Mouse (Mus musculus): Measurements from ENCODE around the gene Ccdc125. TPM values are rescaled to one million over a fixed set of nuclear protein-coding genes. Genes with fewer than 3 reads are reported as not detected.

Gene Ccdc125
- polyA plus RNA-seq (2012; rRNA removed) = 0.75 and 0.84 TPM in 2 replicates

DNA sequence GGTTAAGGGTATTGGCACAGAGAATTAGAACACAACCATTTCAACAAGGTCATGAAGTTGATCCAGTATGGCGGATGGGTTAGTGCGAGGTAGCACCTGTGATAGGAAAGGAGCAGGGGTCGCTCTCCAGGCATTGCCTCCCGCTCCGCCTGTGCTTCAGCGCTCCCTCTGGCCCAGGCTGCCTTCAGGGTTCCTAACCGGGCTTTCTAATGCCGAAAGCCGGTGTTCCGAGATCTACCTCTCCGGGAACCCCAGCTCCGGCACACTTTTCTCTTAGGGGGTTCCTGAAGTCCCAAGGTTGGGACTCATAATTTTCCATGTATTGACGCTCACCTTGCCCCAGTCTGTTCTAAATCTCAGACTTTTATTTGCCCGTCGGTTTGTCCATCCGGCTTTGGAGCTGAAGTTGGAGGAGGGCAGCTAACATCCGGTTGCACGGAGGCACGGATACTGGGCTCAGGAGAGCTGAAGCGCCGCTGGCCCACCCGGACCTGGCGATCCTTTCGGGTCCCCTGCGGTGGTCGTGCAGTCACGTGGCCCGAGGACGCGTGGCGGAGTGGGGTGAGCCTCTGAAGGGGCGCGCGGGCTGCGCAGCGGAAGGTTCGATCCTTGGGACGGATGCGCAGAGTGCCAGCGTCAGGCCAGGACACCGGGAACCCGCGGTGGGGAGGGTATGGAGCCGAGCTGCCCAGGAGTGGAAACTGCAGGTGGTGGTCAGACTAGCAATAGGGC is at the start of gene Ccdc125:
TSS of gene Ccdc125 (plus strand) at position 427 of the 732 bp plus-strand sequence.

DNA sequence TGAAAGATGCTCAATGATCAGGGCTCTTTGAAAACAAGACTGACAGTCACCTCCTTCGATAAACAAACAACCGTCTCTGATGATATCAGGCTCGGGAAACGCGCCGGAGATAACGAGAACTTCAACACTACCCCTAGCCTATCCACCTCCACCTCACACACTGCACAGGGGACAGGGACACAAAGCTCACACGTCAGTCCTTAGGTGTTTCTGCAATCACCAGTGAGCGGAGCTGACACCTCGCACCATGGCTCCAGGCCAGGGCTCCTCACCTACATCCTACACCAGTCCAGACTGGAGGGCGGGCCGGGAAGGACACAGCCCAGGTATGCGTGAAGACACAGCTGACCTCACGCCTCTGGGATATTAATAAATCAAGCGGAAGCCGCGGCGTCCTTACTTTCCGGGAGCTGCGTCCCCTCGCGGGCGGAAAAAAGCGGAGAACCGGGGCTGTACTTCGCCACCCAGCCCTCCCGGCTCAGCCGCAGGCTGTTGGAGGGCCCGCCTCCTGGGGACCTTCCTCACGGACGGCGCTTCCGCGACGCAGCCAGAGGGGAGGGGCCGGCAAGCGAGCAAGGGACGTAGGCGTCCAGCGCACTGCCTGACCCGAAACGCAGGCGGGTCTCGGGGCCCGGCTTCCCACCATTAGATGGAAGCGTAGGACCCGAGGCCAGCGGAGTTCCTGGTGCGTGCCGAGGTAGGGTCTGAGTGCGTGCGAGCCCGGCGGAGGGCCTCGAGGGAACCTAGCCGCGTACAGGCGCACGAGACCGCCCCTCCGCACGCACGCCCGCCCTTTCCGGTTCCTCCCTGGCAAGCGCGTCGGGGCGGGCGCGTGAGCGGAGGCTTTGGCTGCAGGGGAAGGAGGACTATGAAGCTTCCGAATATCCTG is 18.7 kb upstream of the Ccdc125 start, which contains the start of the genes Ak6 and Rad17:
TSS of gene Ak6 (plus strand) at position 430 of the 889 bp plus-strand sequence.
TSS of gene Rad17 (minus strand) at position 502 of the 889 bp plus-strand sequence.

DNA sequence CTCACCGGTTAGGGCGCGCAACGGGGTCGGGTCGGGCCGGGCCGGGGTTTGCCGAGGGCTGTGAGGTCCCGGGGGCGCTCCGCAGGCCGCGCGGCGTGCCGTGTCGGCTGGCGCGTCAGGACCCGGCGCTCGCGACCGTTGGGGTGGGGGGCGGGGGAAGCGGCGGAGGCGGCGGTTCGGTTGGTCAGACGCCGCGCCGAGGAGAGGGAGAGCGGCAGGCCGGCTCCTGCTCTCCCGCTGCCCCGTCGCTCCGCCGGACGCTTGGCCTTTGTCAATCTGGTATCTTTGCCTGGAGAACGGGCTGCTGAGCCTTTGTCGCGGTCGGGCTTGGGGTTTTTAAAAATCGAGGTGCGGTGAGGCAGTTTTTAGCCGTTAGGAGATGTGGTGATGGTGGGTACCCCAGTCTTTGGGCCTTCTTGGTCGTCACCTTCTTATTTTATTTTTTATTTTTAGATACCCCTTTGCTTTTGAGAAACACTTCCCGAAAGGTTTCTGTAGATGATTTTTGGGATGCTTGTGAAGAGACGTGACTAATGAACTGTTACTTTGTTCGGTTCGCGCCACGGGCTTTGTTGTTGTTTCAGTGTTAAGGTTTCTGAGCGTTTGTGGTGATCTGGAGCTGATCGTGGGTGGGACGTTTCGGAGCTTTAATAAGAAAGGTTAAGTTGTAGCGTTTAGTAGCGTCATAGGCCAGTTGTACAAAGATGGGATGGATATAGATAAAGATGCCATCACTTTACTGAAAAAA is 17.9 kb upstream of the Ccdc125 start, which contains the start of gene Taf9:
TSS of gene Taf9 (plus strand) at position 141 of the 748 bp plus-strand sequence.

DNA sequence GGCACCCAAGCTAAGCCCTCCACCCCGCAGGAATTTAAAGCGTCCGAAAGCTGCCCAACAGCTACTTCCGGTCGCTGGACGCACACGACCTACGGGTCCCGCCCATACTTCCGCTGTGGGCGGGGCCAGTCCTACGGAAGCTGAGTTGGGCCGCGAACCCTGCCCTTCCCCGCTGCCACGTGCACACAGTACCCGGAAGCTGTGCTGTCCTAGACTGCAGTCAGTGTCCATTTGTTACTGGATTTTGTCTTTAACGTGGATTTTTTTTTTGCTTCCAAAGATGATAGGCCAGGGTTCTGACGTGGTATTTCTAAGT is 61.3 kb downstream of the Ccdc125 start, which contains the start of gene Cdk7:
TSS of gene Cdk7 (minus strand) at position 79 of the 316 bp plus-strand sequence.

DNA sequence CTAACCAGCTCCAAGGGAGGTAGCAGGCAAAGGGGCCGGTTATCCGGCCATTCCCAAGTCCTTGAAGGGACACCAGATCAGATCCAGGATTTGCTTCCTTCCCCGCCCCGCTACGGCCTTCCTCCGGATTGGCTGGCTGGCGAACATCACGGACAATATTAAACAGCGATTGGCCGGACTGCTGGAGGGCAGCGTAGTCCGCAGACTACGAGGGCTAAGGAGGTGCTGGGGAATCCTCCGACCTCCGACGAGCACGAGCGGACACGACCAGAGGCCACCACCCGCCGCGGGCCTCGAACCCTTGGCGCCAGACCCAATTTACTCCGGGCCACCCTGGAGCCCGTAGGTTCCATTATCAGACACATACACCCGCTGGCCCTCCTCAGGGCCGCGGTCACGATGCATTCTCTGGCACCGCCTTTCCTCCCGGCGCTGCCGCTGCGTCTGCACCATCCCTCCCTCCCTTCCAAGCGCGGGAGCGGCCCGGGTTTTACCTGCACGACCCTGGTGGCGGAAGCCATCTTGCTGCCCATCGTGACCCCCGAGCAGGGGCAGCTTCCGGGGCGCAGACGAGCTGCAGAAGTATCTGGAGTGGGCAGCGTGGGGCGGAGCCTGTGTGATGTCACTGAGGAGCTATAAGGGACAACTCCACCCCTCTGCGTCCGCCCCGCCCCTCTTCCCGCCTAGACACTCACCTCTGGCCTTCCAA is 74.7 kb downstream of the Ccdc125 start, which contains the start of gene Mrps36:
TSS of gene Mrps36 (minus strand) at position 624 of the 709 bp plus-strand sequence.

Other genes starting within 250 kb of the Ccdc125 start
- gene Naip1, start 216.8 kb upstream of the Ccdc125 start, polyA plus RNA-seq (2012; rRNA removed) = 0.09 and 0.11 TPM in 2 replicates
- 75.2 and 75.9 TPM in 2 replicates for gene Gtf2h2, start 177.1 kb upstream of the Ccdc125 start, polyA plus RNA-seq (2012; rRNA removed)
- gene Ocln, start 117.0 kb upstream of the Ccdc125 start, polyA plus RNA-seq (2012; rRNA removed) = 5.2 and 6.2 TPM in 2 replicates
- gene Marveld2, start 52.7 kb upstream of the Ccdc125 start, polyA plus RNA-seq (2012; rRNA removed) = 1.7 and 2.6 TPM in 2 replicates
- gene Ak6, start 18.7 kb upstream of the Ccdc125 start, polyA plus RNA-seq (2012; rRNA removed) = 260 and 268 TPM in 2 replicates
- 15.1 and 15.9 TPM in 2 replicates for gene Rad17, start 18.7 kb upstream of the Ccdc125 start, polyA plus RNA-seq (2012; rRNA removed)
- gene Taf9, start 18.1 kb upstream of the Ccdc125 start, polyA plus RNA-seq (2012; rRNA removed) = 26.5 and 27.3 TPM in 2 replicates
- 24.3 and 27.6 TPM in 2 replicates for gene Cdk7, start 61.2 kb downstream of the Ccdc125 start, polyA plus RNA-seq (2012; rRNA removed)
- gene Mrps36, start 74.9 kb downstream of the Ccdc125 start, polyA plus RNA-seq (2012; rRNA removed) = 77.6 and 80.6 TPM in 2 replicates
- gene Cenph, start 106.2 kb downstream of the Ccdc125 start, polyA plus RNA-seq (2012; rRNA removed) = 5.6 and 6.2 TPM in 2 replicates
- 25.8 and 28.5 TPM in 2 replicates for gene Ccnb1, start 116.9 kb downstream of the Ccdc125 start, polyA plus RNA-seq (2012; rRNA removed)
- gene Slc30a5, start 163.7 kb downstream of the Ccdc125 start, polyA plus RNA-seq (2012; rRNA removed) = 38.6 and 40.0 TPM in 2 replicates